Mouse (Mus musculus): ENCODE data around the gene Cyb5b.

Gene Cyb5b

DNA sequence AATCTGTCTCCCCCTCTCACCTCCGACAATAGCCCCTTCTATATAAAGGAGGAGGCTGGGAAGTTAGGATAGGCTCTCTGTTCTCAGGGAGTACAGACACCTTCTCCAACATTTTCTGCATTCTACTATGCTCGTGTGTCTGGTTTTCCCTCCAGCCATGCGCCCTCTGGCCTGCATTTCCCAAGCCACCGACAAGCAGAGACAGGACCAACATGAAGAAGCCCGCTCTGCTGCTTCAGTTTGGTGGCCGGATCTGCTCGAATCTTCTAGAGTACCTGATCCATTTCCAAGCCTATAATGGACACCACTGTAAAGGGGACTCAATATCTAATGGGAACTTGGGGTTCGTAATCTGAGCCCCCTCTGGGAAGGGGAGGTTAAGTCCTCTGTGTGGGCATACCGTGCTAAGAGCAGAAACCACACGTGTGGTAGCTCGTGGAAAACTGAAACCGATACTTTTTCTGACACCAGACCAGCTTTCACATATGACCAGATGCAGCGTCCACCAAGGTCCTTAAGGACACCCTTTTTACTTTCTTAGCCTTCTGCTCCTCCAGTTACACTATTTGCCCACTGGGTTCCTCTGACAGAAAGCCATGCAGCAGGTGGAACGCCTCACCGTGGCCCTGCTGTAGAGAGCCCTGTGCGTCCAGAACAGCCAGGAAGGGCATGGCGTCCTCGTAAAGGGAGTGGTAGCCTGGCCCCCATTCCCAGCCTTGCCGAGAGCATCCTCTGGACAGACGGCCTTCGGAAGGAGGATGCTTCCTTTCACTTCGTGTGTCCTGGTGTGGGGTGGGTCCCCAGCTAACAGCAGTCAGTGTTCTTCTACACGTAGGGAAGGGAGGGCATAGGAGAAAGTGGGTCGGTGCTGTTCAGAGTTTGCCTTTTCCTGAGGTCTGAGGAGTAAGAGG, 17.6 kb upstream of the Cyb5b start:
- no peak for DNase-seq

DNA sequence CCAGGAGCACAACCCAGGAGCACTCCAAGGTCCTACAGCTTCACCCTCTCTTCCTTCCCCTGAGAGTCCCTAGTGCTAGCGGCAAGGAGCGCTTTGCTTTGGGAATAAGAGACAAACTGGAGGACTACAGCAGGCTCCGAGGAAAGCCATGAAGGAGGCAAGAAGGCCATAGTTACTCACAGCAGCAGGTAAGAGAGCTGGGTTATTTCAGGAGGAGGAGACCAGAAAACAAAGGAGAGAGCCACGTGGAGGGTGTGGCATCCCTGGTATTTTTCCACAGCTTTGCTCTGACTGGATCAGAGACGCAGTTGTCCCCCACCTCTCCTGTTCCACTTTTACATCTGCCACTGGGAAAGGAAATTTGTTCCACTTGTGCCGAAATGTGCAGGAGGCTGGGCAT, 16.6 kb upstream of the Cyb5b start:
- no peak for DNase-seq

DNA sequence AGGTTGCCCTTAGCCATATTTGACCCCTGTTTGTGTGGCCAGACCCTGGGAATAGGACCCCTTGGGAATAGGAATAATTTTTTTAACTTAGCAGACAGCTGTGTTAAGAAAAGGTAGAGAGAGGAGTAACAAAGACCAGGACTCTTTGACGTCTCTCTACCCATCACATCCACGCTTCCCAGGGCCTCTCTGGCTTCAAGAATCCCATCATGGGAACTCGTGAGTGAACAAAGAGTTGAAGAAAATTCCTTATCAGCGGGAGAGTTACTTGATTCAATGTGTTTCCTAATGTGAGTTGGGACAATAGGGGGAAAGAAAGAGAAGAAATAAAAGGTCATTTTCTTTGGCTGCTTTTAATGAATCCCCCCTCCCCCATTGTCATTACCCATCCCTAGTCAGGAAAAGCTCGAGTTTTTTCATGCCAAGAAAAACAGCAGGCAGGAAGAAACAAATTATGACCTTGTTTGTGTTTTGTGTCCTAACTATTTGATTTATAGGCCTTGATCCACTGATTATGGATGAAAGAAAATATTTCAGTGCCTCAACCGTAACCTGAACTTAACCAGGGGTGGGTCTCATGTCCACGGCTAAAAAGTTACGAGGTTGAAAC, 14.3 kb upstream of the Cyb5b start:
- DNase-seq, result no peak

DNA sequence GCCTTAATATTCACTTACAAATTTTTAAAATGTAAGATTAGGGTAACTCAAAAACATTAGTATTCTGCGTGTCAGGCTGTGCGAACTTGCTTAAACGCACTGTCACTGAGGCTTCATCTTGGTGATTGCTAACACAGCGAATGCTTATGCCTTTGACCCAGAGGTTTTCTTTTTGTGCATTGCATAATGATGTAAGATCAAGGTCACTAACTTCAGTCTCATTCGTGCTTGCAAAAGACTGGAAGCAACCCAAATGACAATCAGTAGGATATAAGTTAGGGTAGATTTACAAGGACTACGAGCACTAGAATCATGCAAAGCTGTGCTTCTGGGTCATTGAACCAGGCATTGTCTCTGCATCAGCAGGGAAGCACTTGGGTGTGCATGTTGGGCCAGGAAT, 12.8 kb upstream of the Cyb5b start:
- no peak for DNase-seq

DNA sequence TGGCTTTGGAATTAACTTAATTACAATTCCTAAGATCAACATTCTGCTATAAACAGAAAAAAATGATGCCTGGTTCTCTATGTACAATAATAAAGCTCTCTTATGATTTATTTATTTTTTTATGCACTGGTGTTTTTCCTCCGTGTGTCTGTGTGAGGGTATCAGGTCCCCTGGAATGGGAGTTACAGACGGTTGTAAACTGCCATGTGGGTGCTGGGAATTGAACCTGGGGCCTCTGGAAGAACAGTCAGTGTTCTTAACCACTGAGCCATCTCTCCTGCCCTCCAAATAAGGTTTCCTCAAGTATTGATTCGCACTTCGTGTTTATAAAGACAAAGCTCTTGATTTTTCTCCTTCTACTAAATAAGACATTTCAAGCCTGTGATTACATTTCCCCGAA, 12.1 kb upstream of the Cyb5b start:
- no peak for DNase-seq

DNA sequence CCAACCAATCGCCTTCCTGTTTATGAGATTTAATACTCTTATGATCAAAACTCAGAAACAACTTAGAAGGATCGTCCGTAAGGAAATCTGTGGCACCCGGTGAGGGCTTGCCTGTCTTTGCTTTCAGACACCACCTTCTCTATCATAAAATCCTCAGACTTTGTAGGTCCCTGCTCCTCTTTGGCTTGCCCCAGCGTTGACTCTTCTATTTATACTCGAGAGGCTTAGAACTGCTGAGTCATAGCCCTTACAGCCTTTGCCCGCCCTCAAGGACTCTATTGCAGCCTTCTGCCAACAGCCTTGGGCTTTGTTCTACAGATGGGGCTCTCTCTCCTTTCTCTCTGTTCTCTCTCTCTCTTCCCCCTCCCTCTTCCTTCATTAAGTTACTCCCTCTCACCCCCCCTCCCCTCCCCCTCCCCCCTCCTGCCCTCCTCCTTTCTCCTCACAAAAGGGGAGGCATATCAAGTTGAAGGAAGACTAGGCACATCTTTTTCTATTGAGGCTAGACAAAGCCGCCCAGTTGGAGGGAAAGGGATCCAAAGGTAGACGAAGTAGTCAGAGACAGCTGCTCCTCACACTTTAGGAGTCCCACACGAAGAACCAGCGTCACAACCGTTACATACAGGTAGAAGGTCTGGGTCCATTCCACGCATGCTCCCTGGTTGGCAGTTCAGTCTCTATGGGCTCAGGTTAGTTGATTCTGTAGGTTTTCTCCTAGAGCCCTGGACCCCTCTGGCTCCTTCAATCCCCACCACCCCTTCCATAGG, 10.6 kb upstream of the Cyb5b start:
- DNase-seq, result peak; percentile 53

DNA sequence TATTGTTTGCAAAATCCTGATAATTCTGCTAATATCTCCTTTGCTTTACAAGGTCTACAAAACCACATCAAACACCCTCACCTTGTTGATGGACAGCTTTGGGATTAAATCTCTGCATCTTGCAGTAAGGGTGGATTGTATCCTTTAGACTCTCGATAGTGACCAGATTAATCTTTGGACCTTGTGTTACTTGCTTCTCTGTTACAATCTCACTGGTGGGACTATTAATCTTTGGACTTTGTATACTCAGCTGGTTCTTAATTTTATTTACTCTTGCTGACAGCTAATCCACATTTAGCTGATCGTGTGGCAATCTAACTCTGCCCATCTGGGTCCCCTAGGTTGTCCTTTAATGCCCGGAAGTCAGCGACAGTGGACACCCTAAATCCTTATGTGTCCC, 7.9 kb upstream of the Cyb5b start:
- no peak for DNase-seq

DNA sequence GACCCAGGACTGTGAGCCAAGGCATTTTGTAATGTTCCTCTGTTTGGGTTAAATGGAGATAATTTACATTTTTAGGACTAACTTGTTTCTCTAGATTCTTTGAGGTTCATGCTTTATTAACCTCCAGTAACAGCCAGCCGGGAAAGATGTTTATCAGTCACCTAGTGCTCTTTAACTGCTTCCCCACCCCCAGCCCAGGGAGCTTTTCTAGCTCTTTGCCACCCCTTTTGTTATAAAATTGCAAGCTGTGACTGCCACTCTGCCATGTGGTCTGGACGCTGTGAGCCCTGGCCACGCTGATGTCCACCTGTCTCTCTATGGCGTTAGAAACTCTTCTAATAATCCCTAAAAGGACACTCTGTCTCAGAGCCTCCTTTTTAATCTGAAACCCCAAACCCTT, 6.9 kb upstream of the Cyb5b start:
- DNase-seq, result no peak

DNA sequence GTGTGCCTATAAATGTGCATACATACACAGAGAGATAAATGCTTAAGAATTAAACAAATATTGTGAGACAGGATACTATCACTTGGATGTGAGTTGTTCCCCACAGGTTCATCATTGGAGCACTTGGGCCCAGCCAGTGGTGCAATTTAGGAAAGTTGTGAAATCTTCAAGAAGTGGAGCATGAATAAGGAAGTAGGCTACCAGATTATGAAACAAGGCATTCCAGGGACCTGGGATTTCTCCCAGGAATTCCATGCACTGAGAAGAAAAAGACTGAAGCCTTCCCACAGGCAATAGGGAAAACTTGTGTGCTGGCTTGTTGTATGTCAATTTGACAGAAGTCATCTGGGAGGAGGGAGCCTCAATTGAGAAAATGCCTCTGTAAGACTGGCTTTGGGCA, 4.3 kb upstream of the Cyb5b start:
- no peak for DNase-seq

DNA sequence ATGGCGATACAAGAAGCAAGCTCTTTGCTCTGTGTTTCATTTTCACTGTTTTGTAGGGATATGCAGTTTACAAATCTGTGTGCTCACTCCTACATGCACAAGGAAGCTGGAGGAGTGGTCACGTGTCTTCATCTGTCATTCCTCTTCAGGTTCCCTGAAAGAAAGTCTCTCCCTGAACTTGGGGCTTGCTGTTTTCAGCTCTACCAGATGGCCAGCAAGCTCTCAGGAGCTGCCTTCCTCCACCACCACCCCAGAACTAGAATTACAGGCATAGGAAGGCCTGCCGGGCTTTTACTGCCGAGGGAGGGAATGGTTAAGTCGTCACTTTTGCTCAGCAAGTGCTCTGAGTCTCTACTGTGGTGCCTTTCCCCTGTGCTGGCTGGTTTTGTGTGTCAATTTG, 1.6 kb upstream of the Cyb5b start:
- DNase-seq, result no peak

DNA sequence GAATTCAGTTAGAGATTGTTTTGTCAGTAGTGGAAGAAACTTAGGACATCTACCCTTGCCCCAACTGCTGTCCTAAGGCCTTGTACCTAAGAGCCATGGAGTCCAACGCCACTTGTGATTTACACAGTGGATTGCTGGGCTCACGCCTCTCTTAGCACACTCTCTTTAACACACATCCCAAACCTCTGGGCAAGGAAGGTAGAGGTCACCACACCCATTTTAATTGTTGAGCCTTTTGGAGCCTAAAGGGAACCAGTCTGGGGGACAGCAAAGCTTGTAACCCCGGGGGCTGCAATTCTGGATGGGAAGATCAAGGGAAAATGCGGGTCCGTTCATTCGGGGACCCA, 410 bp upstream of the Cyb5b start:
- DNase-seq, result no peak

DNA sequence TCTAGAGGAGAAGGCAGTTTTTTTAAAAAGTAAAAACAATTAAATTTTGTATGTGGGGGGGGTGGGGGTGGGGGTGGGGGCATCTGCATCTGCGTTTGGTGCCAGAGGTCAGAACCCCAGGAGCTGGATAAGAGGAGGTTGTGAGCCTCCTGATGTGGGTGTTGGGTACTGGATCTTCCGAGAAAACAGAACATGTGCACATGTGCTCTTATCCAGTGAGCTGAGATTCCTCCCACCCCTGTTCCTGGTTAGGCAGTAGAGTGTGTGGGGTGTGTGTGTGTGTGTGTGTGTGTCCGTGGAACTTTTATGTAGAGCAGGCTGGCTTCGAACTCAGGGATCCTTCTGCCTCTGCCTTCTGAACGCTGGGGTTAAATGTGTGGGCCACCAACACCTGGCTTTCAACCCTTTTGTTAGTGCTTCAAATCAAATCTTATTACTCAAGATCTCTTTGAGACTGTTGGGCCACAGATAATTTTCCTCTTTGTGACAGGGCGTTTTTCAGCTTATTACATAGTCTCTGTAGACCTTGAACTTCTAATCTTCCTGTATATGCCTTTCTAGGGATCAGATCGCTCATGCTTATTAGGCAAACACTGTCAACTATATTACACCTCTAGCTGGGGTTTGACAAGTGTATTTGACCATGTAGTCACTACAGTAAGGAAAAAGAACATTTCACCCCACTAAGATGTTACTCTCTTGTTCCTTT, 926 bp downstream of the Cyb5b start:
- DNase-seq, result no peak

DNA sequence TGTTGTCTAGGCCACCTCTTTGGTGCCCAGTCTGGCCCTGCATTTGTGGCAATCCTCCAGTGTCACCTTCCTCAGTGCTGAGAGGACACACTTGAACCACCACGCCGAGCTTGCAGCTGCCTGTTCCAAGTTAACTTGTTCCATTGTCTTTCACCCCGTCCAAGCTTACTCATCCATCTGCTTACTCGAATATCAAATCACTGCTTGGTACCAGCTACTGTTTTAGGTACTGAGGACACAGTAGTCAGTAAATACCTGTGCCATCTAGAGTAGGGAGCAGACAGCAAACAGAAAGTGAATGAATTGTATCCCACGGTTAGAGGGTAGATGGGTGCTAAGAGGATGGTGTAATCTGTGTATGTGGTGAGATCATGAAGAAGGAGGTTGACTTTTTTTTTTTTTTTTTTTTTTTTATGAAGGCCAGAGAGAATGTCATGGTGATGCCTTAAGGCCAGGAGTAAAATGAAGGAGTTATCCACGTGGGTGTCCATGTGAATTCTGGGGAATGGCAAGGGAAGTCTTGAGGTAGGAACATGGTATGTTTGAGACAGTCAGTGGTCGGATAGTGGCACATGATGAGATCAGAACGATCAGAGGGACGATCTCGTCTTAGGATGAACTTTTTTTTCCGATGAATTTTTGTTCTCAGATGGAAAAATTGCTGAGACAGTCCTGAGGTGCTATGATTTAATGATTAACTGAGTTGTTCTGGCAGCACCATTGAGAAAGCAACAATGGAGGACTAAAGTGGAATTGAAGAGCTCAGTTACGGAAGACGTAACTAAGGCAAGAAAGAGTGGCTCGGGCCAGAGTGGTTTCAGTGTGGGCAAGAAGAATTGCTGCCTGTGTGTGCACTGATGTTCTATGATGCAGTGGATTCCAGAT, 3.1 kb downstream of the Cyb5b start:
- DNase-seq, result no peak

DNA sequence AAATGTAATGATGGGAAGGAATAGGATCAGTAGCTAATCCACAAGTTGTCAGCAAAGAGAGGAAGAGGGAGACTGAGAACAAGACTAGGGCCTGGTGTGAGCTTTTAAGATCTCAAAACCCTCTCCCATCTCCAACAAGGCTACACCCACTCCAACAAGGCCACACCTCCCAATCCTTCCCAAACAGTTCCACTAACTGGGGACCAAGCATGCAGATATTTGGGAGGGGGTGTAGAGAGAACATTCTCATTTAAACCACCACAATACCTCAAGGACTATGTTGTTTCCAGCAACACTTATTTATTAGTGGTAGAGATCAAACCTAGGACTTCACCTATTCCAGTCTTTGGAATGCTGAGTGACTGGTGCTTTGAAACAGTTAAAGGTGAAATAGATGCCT, 6.4 kb downstream of the Cyb5b start:
- no peak for DNase-seq

DNA sequence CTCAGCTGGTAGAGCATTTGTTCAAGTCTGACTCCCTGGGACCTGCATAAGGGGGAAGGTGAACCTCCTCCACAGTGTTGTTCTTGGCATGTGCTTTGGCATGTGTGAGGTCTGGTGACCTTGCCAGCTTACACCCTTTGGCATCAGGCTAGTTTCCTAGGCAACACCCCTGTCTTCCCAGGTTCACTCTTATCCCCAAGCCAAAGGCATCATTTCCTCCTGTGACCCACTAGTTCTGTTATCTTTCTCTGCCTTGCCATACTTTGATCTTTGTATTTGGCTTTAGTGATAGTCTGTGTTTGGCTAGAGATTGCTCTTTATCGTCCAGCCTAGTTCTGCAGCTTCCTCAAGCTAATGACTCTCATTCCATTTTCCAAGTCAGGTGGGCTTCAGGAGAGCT, 7.4 kb downstream of the Cyb5b start:
- no peak for DNase-seq

DNA sequence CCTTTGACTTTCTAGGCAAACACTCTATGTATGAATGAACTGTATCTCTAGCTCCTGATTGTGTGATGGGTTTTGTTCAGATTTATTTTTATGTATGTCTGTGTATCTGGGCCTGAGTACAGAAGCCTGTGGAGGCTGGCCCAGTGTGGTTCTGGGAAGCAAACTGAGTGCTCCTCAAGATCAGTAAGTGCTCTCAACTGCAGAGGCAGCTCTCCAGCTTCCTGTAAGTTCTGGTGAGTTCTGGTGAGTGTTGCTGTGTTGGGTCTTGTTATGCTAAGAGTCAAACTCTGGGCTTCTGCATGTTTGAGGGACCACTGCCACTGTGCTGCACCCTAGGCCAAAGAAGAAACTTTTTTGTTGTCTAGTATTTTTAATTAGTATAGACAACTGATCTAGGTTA, 8.4 kb downstream of the Cyb5b start:
- DNase-seq, result no peak

DNA sequence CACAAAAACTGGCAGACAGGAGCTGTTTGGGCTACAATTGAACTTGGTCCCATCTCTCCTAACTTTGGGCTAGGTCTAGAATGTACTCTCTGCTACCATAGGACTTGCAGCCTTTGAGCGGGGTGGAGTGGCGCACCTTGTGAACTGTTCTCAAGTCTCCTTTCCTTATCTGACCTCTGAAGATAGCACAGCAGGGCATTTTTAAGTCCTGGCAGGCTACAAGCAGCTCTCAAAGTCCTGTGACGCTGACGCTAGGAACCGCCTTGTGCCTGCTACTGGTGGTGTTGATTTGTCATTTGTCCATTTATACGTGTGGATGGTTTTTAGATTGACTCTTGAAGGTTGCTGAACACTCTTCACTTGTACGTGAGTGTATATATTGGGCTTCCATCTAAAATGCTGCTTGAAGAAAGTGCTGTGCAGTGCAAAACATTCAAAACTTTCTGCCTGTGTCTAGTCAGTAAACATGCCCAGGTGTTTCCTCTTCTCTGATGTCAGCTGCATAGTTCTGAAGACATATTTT, 13.9 kb downstream of the Cyb5b start:
- DNase-seq, result peak; percentile 62

DNA sequence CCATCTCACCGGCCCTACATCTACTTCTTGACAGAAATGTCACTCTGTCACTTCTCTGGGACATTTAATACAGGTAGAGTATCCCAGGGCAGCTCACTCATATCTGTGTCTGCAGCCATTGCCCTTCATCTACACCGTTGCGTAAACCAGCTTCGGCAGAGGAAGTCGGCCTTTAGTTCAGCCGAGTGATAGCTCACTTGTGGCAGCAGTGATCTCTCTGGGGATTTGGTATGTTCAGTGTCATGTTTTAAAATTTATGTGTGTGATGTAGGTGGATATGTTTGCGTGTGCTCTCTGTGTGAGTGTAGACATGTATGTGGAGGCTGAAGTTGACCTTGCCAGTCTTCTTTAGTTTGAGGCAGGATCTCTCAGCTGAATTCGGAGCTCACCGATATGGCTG, 15.3 kb downstream of the Cyb5b start:
- peak; percentile 62 for DNase-seq

DNA sequence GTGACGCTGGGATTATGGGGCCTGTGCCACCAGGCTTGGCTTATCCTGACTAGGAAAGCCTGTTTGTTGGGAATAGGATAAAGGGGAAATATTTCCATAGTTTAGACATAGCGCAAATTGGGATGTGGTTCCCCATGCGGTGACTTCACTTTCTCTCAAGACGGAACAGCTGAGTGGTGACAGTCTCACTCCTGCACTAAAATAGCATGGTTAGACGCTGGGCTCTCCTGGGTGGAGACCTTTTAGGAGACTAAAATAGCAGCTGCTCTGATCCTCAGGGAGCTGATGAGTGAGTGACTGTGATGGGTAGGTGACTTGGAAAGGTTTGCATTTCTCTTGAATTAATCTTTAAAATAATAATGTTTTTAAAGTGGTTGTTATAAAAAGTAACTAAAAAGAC, 17.4 kb downstream of the Cyb5b start:
- no peak for DNase-seq

DNA sequence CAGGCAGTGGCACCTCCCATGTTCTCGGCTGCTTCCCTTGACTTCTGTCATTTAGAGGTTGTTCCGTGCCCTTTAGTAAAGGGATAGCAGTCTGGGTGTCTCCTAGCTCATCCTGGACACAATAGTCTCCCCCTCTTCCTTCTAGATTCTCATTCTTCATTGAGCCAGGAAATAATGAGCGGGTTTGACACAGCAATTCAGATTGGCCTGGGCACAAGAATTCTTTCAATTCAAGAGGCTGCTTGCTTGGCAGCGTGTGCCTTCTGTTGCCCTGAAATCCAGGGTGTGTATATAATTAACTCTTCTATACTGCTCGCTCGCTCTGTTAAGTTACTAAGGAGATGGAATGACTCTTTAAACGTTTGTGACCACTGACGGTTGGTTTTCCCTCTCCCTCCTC, 21.7 kb downstream of the Cyb5b start:
- DNase-seq, result no peak

DNA sequence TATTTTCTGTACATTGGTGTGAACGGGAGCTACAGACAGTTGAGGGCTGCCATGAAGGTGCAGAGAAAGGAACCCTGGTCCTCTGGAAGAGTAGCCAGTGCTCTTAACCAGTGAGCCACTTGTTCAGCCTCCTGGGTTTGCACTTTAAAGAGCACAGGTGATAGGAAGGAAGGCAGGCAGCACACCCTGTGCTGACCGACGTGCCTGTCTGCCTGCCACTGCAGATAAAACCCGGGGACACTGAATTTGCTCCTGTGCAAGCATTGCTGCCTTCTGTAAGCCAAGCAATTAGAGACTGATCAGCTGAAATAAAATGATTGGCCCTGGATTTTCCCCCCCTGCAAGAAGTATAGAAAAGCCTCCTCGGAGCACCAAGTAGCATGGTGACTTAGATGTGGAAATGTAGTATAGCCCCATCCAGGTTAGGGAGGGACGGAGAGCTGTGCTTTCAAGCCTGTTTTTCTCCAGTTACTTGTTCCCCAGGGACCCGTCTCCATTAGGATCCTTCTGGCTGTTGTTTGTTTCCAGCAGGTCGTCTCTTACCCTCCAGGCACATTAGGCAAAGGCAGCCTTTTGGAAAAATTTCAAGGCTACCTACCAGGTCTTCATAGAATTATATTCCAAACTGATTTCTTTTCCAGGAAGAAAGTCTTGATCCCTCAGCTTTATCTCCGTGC, 22.7 kb downstream of the Cyb5b start:
- DNase-seq, result no peak

DNA sequence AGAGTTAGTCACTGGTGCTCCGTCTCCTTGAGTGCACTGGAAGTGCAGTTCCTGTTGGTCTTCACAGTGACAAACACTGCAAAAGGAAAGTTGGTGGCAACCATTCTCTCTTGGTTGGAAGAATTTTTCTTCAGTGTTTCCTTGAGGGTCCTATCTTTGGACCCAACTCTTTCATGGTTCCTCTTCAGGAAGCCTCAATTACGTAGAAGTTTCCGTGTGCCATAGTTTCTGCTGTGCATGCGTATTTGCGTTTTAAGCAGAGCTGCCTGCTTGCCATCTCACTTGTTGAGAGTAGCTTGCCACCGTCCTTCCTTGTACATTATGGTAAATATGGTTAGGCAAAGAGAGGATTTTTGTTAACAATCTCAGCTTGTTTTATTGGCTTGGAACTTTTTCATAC, 30.7 kb downstream of the Cyb5b start:
- no peak for DNase-seq
